Mouse (Mus musculus): ENCODE data around the gene Tmem150a. TPM values are rescaled to one million over a fixed set of nuclear protein-coding genes. Genes with fewer than 3 reads are reported as not detected.

The Tmem150a gene
- polyA plus RNA-seq, 1 experiment from 2014 or later, result 11.3 TPM

DNA sequence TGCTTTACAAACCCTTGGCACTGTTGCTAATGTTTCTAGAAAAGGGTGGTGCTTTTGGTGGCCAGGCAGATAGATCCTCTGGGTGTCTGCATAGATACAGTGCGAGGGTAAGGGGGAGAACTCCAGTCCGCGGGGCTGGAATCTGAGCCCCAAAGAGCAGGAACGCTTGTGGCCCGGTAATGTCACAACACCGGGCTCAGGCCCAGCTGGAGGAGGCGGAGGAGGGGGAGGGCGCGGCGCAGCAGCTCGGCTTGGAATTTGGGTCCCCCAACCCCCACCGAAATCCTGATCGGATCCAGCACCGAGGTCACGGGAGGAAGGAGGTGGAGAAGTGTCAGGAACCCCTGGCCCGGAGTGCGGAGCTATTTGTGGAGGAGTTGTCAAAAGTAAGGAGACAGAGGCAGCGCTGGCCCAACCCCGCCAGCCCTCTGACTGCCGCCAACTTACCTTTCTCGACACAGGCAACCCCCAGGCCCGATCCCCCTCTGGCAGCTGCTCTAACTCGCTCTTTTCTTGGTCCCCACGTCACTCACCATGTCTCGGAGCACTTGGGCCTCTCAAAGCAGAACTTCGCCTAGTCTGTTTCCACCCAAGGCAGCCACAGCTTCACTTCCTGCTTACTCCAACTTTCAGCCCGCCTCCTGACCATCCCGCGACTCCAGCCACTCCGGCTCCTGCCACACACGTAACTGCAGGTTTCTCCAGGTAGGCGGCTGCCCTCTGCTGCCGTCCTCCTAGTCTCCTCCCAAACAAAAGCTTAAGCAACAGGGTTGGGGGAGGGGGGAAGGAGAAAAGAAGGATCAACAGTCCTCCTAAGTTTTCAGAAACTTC, 34.9 kb downstream of the Tmem150a start, which contains the start of gene Vamp8:
TSS of gene Vamp8 (minus strand) at position 763 of the 831 bp plus-strand sequence.
- WGBS, result under 1% methylated on average over 33 of the region's 33 CpGs
- Histone ChIP-seq H3K4me3 (replicated peaks) (peak within 1 kb of the TSS; percentile 60), H3K4me1 (replicated peaks) (peaks cover 24% of the 10 kb centered on the region), H3K4me2 (replicated peaks) (peak within 1 kb of the TSS; percentile 74), H3K9me3 (no peaks in the 10 kb centered on the region), H3K36me3 (peaks cover 6% of the 10 kb centered on the region; the same call in 1 of the 2 replicates), H3K9ac (peak within 1 kb of the TSS; percentile 79), H3K27ac (peak within 1 kb of the TSS; percentile 98), H3K27me3 (replicated peaks) (no peaks in the 10 kb centered on the region)
- ATAC-seq, result peak; percentile 91

DNA sequence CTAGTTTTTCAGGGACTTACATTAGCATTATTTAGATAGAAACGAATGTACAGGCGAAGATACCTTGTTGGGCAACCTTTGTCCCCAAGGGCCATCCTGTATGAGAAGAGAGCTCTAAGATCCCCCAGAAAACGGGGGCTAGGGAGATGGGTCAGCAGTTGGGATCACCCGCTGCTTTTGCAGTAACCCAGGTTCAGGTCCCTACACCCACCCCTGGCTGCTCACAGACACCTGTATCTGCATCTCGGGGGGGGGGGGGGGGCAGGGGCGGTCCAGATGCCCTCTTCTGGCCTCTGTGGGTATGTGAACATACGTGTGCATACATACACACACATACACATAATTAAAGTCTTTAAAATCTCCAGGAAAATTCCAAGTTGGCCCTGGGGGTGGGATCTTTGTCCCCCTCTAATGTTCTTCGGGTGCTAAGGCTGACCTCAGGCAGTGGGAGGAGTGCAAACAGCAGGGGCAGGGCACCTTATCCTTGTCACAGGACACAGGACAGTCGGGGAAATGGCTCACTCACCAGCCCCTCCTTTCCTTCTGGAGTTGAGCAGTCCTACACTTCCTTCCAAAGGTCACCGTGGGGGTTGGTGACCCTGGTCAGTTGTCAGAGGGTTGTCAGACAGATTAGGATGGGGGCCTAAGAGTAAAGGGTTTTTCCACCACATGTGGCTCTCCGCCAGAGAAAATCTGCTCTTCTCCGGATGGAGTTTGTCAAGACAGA, 35.7 kb downstream of the Tmem150a start:
- H3K27me3 ChIP-seq (replicated peaks), result no peaks in the 10 kb centered on the region
- H3K4me1 ChIP-seq (replicated peaks), result peaks cover 24% of the 10 kb centered on the region
- peak overlapping the region; percentile 74 for H3K4me2 ChIP-seq (replicated peaks)
- peak overlapping the region; percentile 79 for H3K9ac ChIP-seq
- H3K9me3 ChIP-seq, result no peaks in the 10 kb centered on the region
- peak; percentile 60 for ATAC-seq
- H3K27ac ChIP-seq, result peak overlapping the region; percentile 98
- 0 out of 2 replicates have a peak, but pooled peaks cover 4% of the 10 kb centered on the region for H3K36me3 ChIP-seq
- 13% methylated on average over 12 of the region's 12 CpGs for WGBS
- peak overlapping the region; percentile 60 for H3K4me3 ChIP-seq (replicated peaks)

DNA sequence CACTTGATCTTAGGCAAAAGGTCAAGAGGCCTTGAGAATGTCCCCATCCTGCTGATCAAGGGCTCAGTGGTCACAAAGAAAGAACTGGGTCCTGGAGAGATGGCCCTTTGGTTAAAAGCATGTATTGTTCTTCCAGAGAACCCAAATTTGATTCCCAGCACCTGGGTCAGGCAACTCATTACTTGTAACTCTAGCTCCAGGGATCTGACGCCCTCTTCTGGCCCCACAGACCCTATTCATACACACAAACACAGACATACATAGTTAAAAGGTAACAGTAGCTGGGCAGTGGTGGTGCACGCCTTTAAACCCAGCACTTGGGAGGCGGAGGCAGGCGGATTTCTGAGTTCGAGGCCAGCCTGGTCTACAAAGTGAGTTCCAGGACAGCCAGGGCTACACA, 37.1 kb downstream of the Tmem150a start:
- WGBS, result 91% methylated on average over 5 of the region's 5 CpGs

DNA sequence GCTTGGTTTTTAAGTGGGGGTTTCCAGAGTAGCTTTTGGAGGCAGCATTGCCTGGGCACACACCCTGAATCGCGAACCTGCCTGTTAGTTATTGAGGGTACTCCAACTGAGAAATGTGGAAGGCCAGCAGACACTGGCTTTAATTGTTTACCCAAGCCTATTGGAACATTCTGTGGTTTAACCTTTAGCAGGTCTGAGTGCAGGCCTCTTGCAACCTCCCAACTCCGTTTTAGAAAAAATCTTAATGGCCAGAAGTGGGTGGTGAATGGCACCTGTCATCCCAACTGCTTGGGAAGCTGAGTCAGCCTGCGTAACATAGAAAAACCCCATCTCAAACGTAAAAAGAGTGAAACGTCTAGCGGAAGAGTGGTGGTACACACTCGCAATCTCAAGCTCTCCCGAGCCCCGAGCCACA, 41.6 kb downstream of the Tmem150a start:
- Histone ChIP-seq H3K27me3 (replicated peaks) (no peaks in the 10 kb centered on the region), H3K36me3 (no peaks in the 10 kb centered on the region), H3K4me2 (replicated peaks) (no peak overlapping the region), H3K27ac (no peak overlapping the region), H3K4me1 (replicated peaks) (no peaks in the 10 kb centered on the region), H3K4me3 (replicated peaks) (no peak overlapping the region), H3K9me3 (no peaks in the 10 kb centered on the region), H3K9ac (no peak overlapping the region)
- WGBS, result 73% methylated on average over 10 of the region's 10 CpGs
- ATAC-seq, result no peak

More for the DNA sequence above, 37.1 kb downstream of the Tmem150a start:
- Histone ChIP-seq H3K27ac (no peak overlapping the region), H3K27me3 (replicated peaks) (no peaks in the 10 kb centered on the region), H3K4me2 (replicated peaks) (no peak overlapping the region), H3K36me3 (no peaks in the 10 kb centered on the region), H3K4me1 (replicated peaks) (peaks cover 24% of the 10 kb centered on the region), H3K9me3 (no peaks in the 10 kb centered on the region), H3K4me3 (replicated peaks) (no peak overlapping the region), H3K9ac (no peak overlapping the region)
- ATAC-seq, result no peak

DNA sequence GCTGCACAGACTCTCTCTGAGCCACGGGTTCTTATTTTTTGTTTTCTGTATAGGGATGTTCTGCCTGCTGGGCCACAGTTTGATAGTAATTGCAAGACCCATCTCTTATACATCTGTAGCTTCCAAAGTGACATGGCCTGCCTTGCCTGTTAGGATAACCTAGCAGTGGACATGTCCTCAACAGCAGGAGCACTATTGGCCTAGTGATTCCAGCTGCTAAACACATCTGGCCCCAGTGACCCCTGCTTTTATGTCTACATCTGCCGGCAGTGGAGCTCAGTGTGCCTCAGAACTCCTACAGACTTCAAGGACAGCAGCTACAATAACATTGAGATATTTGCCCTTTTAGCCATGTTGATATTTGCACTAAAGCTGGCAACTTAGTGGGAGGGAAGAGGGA, 44.7 kb downstream of the Tmem150a start:
- Histone ChIP-seq H3K4me1 (replicated peaks) (no peaks in the 10 kb centered on the region), H3K36me3 (no peaks in the 10 kb centered on the region), H3K27me3 (replicated peaks) (no peaks in the 10 kb centered on the region), H3K9ac (no peak overlapping the region), H3K9me3 (no peaks in the 10 kb centered on the region), H3K4me2 (replicated peaks) (no peak overlapping the region), H3K27ac (no peak overlapping the region), H3K4me3 (replicated peaks) (no peak overlapping the region)
- ATAC-seq, result no peak
- WGBS, result 61% methylated on average over 2 of the region's 2 CpGs

DNA sequence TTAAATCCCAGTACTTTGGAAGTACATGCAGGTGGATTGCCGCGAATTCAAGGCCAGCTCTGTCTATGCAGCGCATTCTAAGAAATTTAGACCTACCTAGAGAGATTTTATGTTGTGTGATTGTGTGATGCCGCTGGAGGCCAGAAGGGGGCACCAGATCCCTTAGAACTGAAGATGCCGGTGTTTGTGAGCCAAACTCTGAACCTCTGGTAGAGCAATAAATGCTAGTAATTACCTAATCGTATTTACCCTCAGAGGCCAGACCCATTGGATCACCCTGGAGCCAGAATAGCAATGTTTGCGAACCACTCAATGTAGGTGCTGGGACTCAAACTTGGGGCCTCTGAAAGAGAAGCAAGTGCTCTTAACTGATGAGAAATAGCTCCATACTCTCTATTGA, 46.6 kb downstream of the Tmem150a start:
- H3K4me3 ChIP-seq (replicated peaks), result no peak overlapping the region
- no peak overlapping the region for H3K27ac ChIP-seq
- H3K4me2 ChIP-seq (replicated peaks), result no peak overlapping the region
- WGBS, result 28% methylated on average over 7 of the region's 7 CpGs
- H3K9ac ChIP-seq, result no peak overlapping the region
- no peaks in the 10 kb centered on the region for H3K4me1 ChIP-seq (replicated peaks)
- H3K27me3 ChIP-seq (replicated peaks), result no peaks in the 10 kb centered on the region
- H3K9me3 ChIP-seq, result no peaks in the 10 kb centered on the region
- ATAC-seq, result peak; percentile 64; the same call in 1 of the 2 replicates
- H3K36me3 ChIP-seq, result no peaks in the 10 kb centered on the region

DNA sequence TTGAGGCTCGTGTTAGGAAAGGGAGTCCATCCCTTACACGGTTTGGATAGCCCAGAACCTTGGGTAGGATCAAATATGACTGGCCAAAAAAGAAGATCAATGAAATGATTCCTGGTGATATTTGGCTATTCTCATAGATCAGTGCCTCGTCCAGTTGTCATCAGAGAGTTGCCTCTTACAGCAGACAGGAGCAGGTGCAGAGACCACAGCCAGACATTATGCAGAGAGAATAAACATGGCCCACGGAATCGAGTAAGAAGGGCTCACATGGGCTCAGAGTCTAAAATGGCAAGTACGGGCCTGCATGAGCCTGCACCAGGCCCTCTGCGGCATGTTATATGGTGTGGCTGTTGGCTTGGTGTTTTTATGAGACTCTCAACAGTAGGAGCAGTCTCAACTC, 50.1 kb downstream of the Tmem150a start:
- H3K9ac ChIP-seq, result no peak overlapping the region
- H3K4me1 ChIP-seq (replicated peaks), result no peaks in the 10 kb centered on the region
- WGBS, result 74% methylated on average over 7 of the region's 7 CpGs
- no peak for ATAC-seq
- H3K4me3 ChIP-seq (replicated peaks), result no peak overlapping the region
- H3K9me3 ChIP-seq, result no peaks in the 10 kb centered on the region
- H3K27ac ChIP-seq, result no peak overlapping the region
- no peak overlapping the region for H3K4me2 ChIP-seq (replicated peaks)
- no peaks in the 10 kb centered on the region for H3K36me3 ChIP-seq
- H3K27me3 ChIP-seq (replicated peaks), result no peaks in the 10 kb centered on the region

DNA sequence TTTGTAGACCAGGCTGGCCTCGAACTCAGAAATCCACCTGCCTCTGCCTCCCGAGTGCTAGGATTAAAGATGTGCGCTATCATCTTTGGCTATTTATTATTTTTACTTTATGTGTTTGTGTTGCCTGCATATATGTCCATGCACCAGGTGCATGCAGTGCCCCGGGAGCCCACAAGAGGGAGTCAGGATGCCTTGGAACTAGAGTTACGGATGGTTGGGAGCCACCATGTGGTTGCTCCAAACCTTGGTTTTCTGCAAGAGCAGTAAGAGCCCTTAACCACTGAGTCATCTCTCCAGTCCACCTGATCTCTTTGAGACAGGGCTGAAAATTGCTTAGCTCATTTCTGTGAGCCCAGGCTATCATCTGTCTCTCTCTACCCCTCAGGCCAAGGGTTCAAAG, 51.9 kb downstream of the Tmem150a start:
- Histone ChIP-seq H3K36me3 (no peaks in the 10 kb centered on the region), H3K9me3 (no peaks in the 10 kb centered on the region), H3K27ac (no peak overlapping the region), H3K4me2 (replicated peaks) (no peak overlapping the region), H3K4me3 (replicated peaks) (no peak overlapping the region), H3K4me1 (replicated peaks) (no peaks in the 10 kb centered on the region), H3K9ac (no peak overlapping the region), H3K27me3 (replicated peaks) (no peaks in the 10 kb centered on the region)
- WGBS, result 3% methylated on average over 5 of the region's 5 CpGs
- peak; percentile 76 for ATAC-seq

Other genes starting within 250 kb of the Tmem150a start
- gene Atoh8, start 119.9 kb upstream of the Tmem150a start, polyA plus RNA-seq (2015; fragmentation: Nextera tagmentation; extraction: Ambion mirVana), result 9.4 and 9.6 TPM in 2 replicates
- not detected in 2 replicates for gene Sftpb, start 50.8 kb upstream of the Tmem150a start, polyA plus RNA-seq (2015; fragmentation: Nextera tagmentation; extraction: Ambion mirVana)
- gene Usp39, start 10.3 kb upstream of the Tmem150a start, polyA plus RNA-seq (2015; fragmentation: Nextera tagmentation; extraction: Ambion mirVana), result 38.2 and 42.6 TPM in 2 replicates
- 25.9 and 26.1 TPM in 2 replicates for gene 0610030E20Rik, start 8.1 kb upstream of the Tmem150a start, polyA plus RNA-seq (2015; fragmentation: Nextera tagmentation; extraction: Ambion mirVana)
- gene Rnf181, start 11.5 kb downstream of the Tmem150a start, polyA plus RNA-seq (2015; fragmentation: Nextera tagmentation; extraction: Ambion mirVana), result 122 and 133 TPM in 2 replicates
- 19.2 and 19.4 TPM in 2 replicates for gene Vamp5, start 25.0 kb downstream of the Tmem150a start, polyA plus RNA-seq (2015; fragmentation: Nextera tagmentation; extraction: Ambion mirVana)
- gene Vamp8, start 35.3 kb downstream of the Tmem150a start, polyA plus RNA-seq (2015; fragmentation: Nextera tagmentation; extraction: Ambion mirVana), result 193 and 229 TPM in 2 replicates
- gene Ggcx, start 58.9 kb downstream of the Tmem150a start, polyA plus RNA-seq (2015; fragmentation: Nextera tagmentation; extraction: Ambion mirVana), result 23.8 and 23.9 TPM in 2 replicates
- gene Mat2a, start 84.1 kb downstream of the Tmem150a start, polyA plus RNA-seq (2015; fragmentation: Nextera tagmentation; extraction: Ambion mirVana), result 290 and 308 TPM in 2 replicates
- 0.16 TPM in 1 of 2 replicates, not detected in the other for gene Sh2d6, start 166.3 kb downstream of the Tmem150a start, polyA plus RNA-seq (2015; fragmentation: Nextera tagmentation; extraction: Ambion mirVana)
- gene Capg, start 188.9 kb downstream of the Tmem150a start, polyA plus RNA-seq (2015; fragmentation: Nextera tagmentation; extraction: Ambion mirVana), result 33.5 and 36.0 TPM in 2 replicates
- gene Elmod3, start 243.0 kb downstream of the Tmem150a start, polyA plus RNA-seq (2015; fragmentation: Nextera tagmentation; extraction: Ambion mirVana), result 13.9 and 14.3 TPM in 2 replicates
- 29.7 and 31.6 TPM in 2 replicates for gene Retsat, start 243.0 kb downstream of the Tmem150a start, polyA plus RNA-seq (2015; fragmentation: Nextera tagmentation; extraction: Ambion mirVana)